Mouse (Mus musculus) lung, embryonic 15.5 days (tissue): ENCODE measurements around the gene Gja1. TPM values are rescaled to one million over a fixed set of nuclear protein-coding genes. Genes with fewer than 3 reads are reported as not detected.

Experiments
- polyA plus RNA-seq: library from polyadenylated mRNA; unstranded; fragments of >200 nt; fragmentation: Nextera tagmentation; extraction: Ambion mirVana; gene quantifications from 2 replicates; pipeline ENCODE4 v1.2.1, GENCODE M21; 2015

Gja1 gene
- polyA plus RNA-seq, 1 experiment from 2014 or later = 88.7 TPM

Other genes starting within 250 kb of the Gja1 start
- gene Tbc1d32, start 148.6 kb upstream of the Gja1 start, polyA plus RNA-seq = 3.4 and 3.6 TPM in 2 replicates